Mouse (Mus musculus) kidney, embryonic 15.5 days (tissue): ENCODE results near the gene Olfr969. TPM values are rescaled to one million over a fixed set of nuclear protein-coding genes. Genes with fewer than 3 reads are reported as not detected.
"Not testable (repeated sequence)": the region's sequence is repeated elsewhere in the genome, so short reads cannot be mapped to it uniquely, and the experiment has no call there.

Source experiments
- ATAC-seq: fragments of 200-750 bp; cut with Nextera tagmentation; replicated peaks from 2 replicates; pipeline ENCODE4 v1.8.0; 2017; ENCODE audit warnings: moderate TSS enrichment; ENCODE audit not compliant: low FRiP score
- H3K27ac ChIP-seq: fragments of 300-500 bp; sonication (generic); 2 replicates; pipeline ENCODE4 v1.5.1; 2015; ENCODE audit warnings: mild to moderate bottlenecking, inconsistent platforms
- H3K27me3 ChIP-seq: fragments of 300-500 bp; sonication (generic); 2 replicates; pipeline ENCODE4 v1.6.1; 2015; ENCODE audit warnings: inconsistent platforms
- H3K36me3 ChIP-seq: fragments of 300-500 bp; sonication (generic); 2 replicates; pipeline ENCODE4 v1.6.1; 2015; ENCODE audit warnings: inconsistent platforms
- H3K4me1 ChIP-seq: fragments of 300-500 bp; sonication (generic); 2 replicates; pipeline ENCODE4 v1.6.1; 2015; ENCODE audit warnings: inconsistent platforms
- H3K4me2 ChIP-seq: fragments of 300-500 bp; sonication (generic); 2 replicates; pipeline ENCODE4 v1.6.1; 2015; ENCODE audit warnings: moderate library complexity, mild to moderate bottlenecking, inconsistent platforms
- H3K4me3 ChIP-seq: fragments of 300-500 bp; sonication (generic); replicated peaks from 2 replicates; pipeline ENCODE4 v1.5.1; 2015; ENCODE audit warnings: mild to moderate bottlenecking, inconsistent platforms
- H3K9ac ChIP-seq: fragments of 300-500 bp; sonication (generic); 2 replicates; pipeline ENCODE4 v1.6.1; 2015; ENCODE audit warnings: mild to moderate bottlenecking, inconsistent platforms
- H3K9me3 ChIP-seq: fragments of 300-500 bp; sonication (generic); replicated peaks from 2 replicates; pipeline ENCODE4 v1.6.1; 2016; ENCODE audit warnings: inconsistent platforms
- WGBS: fragments of 180-500 bp; shearing (Covaris S2); methylation state at CpG from one replicate; pipeline ENCODE4 v1.1.7; 2015; ENCODE audit warnings: mixed read lengths; 5-methylcytosine and 5-hydroxymethylcytosine counted together
- polyA plus RNA-seq: library from polyadenylated mRNA; unstranded; fragments of >200 nt; fragmentation: Nextera tagmentation; extraction: Ambion mirVana; gene quantifications from 2 replicates; pipeline ENCODE4 v1.2.1, GENCODE M21; 2015

Gene Olfr969
- polyA plus RNA-seq = not detected in 2 replicates

DNA sequence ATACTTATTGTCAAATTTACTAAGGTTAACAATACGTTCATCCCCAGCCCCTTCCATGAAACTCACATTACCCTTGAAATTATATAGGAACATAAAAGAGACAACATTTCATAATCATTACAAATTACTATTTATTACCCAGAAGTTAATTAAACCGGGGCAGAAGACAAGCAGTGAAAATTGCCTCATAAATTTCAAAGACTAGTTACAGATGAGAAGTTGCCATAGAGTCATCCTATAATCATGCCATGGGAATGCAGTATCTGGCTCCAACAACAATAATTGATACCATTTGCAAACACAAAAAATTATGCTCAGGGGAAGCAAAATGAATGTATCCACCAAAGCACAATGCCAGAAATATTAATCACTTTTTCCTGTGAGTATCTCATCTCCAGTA is at the start of gene Olfr969:
Gene Olfr969 (plus strand): TSS at position 388 of the 400 bp plus-strand sequence.
- H3K27ac ChIP-seq = no peak within 1 kb of the TSS
- H3K36me3 ChIP-seq = no peaks in the 10 kb centered on the region
- no peak within 1 kb of the TSS for H3K4me2 ChIP-seq
- ATAC-seq = no peak
- no peaks in the 10 kb centered on the region for H3K9me3 ChIP-seq
- WGBS = 60% methylated on average over 2 of the region's 2 CpGs
- no peaks in the 10 kb centered on the region for H3K27me3 ChIP-seq
- no peak within 1 kb of the TSS for H3K9ac ChIP-seq
- H3K4me1 ChIP-seq = no peaks in the 10 kb centered on the region
- H3K4me3 ChIP-seq = no peak within 1 kb of the TSS

DNA sequence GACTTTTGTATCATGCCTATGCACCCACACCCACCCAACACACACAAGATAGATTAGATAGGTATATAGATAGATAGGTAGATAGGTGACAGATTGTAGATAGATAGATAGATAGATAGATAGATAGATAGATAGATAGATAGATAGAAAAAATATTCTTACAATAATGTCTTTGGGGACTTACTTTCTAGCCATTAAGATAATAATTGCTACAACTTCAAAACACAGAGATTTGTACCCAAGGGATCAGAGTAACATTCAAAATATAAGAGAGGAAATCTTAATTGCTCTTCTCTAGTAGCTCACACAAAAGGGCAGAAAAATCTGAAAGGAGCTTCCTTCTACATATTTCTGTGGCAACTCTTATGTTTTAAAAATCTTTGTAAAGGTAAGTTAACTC is 44.8 kb upstream of the Olfr969 start, which contains the start of gene Olfr967:
Gene Olfr967 (plus strand): TSS at position 301 of the 400 bp plus-strand sequence.
- Histone ChIP-seq H3K4me2 (no peak within 1 kb of the TSS), H3K4me1 (no peaks in the 10 kb centered on the region)
- ATAC-seq = no peak

DNA sequence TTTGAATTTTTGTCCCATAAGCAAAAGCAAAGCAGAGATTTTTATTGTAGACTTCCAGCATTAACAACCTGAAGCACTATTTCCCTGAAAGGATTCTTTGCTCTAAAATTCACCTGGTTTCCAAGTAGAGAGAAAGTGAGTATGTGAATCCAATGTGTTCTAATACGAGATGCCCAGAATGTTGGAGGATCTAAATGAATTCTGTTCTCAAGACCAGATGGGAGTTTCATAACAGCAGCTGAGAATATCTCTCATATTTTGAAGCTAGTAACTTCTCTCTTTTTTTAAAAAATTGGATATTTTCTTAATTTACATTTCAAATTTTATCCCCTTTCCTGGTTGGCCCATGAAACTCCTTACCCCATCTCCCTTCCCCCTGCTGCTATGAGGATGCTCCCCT is 44.3 kb upstream of the Olfr969 start:
- no peak overlapping the region for H3K9ac ChIP-seq
- no peaks in the 10 kb centered on the region for H3K4me1 ChIP-seq
- H3K9me3 ChIP-seq = no peaks in the 10 kb centered on the region
- H3K4me2 ChIP-seq = no peak overlapping the region
- H3K27ac ChIP-seq = no peak overlapping the region
- no peak for ATAC-seq
- no peaks in the 10 kb centered on the region for H3K27me3 ChIP-seq
- H3K4me3 ChIP-seq = no peak overlapping the region
- H3K36me3 ChIP-seq = no peaks in the 10 kb centered on the region
- WGBS = 75% methylated on average over 1 of the region's 1 CpGs

More for the DNA sequence above, 44.8 kb upstream of the Olfr969 start, which contains the start of gene Olfr967:
- Histone ChIP-seq H3K9ac (no peak within 1 kb of the TSS), H3K27me3 (no peaks in the 10 kb centered on the region), H3K9me3 (no peaks in the 10 kb centered on the region), H3K4me3 (no peak within 1 kb of the TSS), H3K27ac (no peak within 1 kb of the TSS), H3K36me3 (no peaks in the 10 kb centered on the region)

DNA sequence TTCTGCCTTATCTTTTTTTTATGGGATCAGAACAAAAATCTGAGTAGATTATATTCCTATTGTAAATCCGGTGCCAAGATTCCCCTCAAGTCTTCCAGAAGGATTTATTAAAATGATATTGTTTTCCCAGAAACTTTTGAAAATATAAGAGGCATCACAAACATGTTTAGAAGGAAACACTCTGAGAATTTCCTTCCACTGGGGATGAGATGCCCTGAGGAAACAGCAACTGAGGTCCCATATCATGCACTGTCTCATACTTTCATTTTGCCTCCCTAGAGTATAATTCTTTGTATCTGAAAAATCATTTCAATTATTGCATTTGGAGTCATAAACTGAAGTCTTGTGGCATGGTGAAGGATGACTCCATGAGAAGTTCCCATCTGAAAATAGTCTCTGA is 7.6 kb upstream of the Olfr969 start, which contains the start of gene Olfr968:
Gene Olfr968 (minus strand): TSS at position 101 of the 400 bp plus-strand sequence.
- no peaks in the 10 kb centered on the region for H3K4me1 ChIP-seq
- 87% methylated on average over 1 of the region's 1 CpGs for WGBS
- no peak within 1 kb of the TSS for H3K27ac ChIP-seq
- no peak within 1 kb of the TSS for H3K4me2 ChIP-seq
- no peak within 1 kb of the TSS for H3K4me3 ChIP-seq
- no peaks in the 10 kb centered on the region for H3K36me3 ChIP-seq
- no peak within 1 kb of the TSS for H3K9ac ChIP-seq
- H3K9me3 ChIP-seq = no peaks in the 10 kb centered on the region
- ATAC-seq = no peak
- no peaks in the 10 kb centered on the region for H3K27me3 ChIP-seq

GRCm38 (mm10) chr9:39808560-39808959 is 17.8 kb downstream of the Olfr969 start, which contains the start of gene Olfr970:
Olfr970 (plus strand) TSS chr9:39808860.
- whole genome bisulfite sequencing = 84% methylated on average over 4 of the region's 4 CpGs
- Histone ChIP-seq H3K9ac (no peak within 1 kb of the TSS), H3K36me3 (no peaks in the 10 kb centered on the region), H3K9me3 (no peaks in the 10 kb centered on the region), H3K4me2 (no peak within 1 kb of the TSS), H3K4me1 (no peaks in the 10 kb centered on the region), H3K27ac (no peak within 1 kb of the TSS), H3K27me3 (no peaks in the 10 kb centered on the region), H3K4me3 (no peak within 1 kb of the TSS)
- ATAC-seq = no peak

- not testable (repeated sequence) for H3K36me3 ChIP-seq, H3K9ac ChIP-seq, H3K27me3 ChIP-seq, H3K4me3 ChIP-seq, H3K4me2 ChIP-seq, ATAC-seq, H3K4me1 ChIP-seq, H3K27ac ChIP-seq, H3K9me3 ChIP-seq
- 96% methylated on average over 2 of the region's 2 CpGs for WGBS
Observed at GRCm38 (mm10) chr9:39836576-39836975, 45.8 kb downstream of the Olfr969 start, which contains the start of gene Olfr971. Olfr971 (plus strand) TSS chr9:39836876.

Other genes starting within 250 kb of the Olfr969 start
- gene Olfr958, start 236.9 kb upstream of the Olfr969 start, polyA plus RNA-seq = not detected in 2 replicates
- gene Olfr959, start 215.4 kb upstream of the Olfr969 start, polyA plus RNA-seq = not detected in 2 replicates
- gene AW551984, start 186.5 kb upstream of the Olfr969 start, polyA plus RNA-seq = 22.0 and 23.4 TPM in 2 replicates
- not detected in 2 replicates for gene Olfr148, start 180.3 kb upstream of the Olfr969 start, polyA plus RNA-seq
- 0.16 TPM in 1 of 2 replicates, not detected in the other for gene Olfr960, start 169.6 kb upstream of the Olfr969 start, polyA plus RNA-seq
- gene Olfr961, start 145.9 kb upstream of the Olfr969 start, polyA plus RNA-seq = not detected in 2 replicates
- not detected in 2 replicates for gene Olfr963, start 123.7 kb upstream of the Olfr969 start, polyA plus RNA-seq
- gene Olfr149, start 83.8 kb upstream of the Olfr969 start, polyA plus RNA-seq = not detected in 2 replicates
- not detected in 2 replicates for gene Olfr965, start 79.6 kb upstream of the Olfr969 start, polyA plus RNA-seq
- not detected in 2 replicates for gene Olfr150, start 60.0 kb upstream of the Olfr969 start, polyA plus RNA-seq
- not detected in 2 replicates for gene Olfr967, start 44.7 kb upstream of the Olfr969 start, polyA plus RNA-seq
- gene Olfr968, start 7.7 kb upstream of the Olfr969 start, polyA plus RNA-seq = not detected in 2 replicates
- gene Olfr970, start 17.9 kb downstream of the Olfr969 start, polyA plus RNA-seq = not detected in 2 replicates
- not detected in 2 replicates for gene Olfr971, start 45.9 kb downstream of the Olfr969 start, polyA plus RNA-seq
- not detected in 2 replicates for gene Olfr972, start 75.5 kb downstream of the Olfr969 start, polyA plus RNA-seq
- gene Olfr229, start 116.4 kb downstream of the Olfr969 start, polyA plus RNA-seq = not detected in 2 replicates
- not detected in 2 replicates for gene Olfr974, start 146.6 kb downstream of the Olfr969 start, polyA plus RNA-seq
- not detected in 2 replicates for gene Olfr975, start 161.1 kb downstream of the Olfr969 start, polyA plus RNA-seq
- gene Olfr976, start 170.2 kb downstream of the Olfr969 start, polyA plus RNA-seq = not detected in 2 replicates
- gene Olfr978, start 201.2 kb downstream of the Olfr969 start, polyA plus RNA-seq = not detected in 2 replicates
- not detected in 2 replicates for gene Olfr979, start 212.5 kb downstream of the Olfr969 start, polyA plus RNA-seq
- gene Olfr980, start 218.6 kb downstream of the Olfr969 start, polyA plus RNA-seq = not detected in 2 replicates
- not detected in 2 replicates for gene Olfr981, start 230.5 kb downstream of the Olfr969 start, polyA plus RNA-seq